Mouse (Mus musculus) forebrain, embryonic 12.5 days (tissue): ENCODE data around the gene Hist1h2bf. TPM values are rescaled to one million over a fixed set of nuclear protein-coding genes. Genes with fewer than 3 reads are reported as not detected.
"Not testable (repeated sequence)": the region's sequence is repeated elsewhere in the genome, so short reads cannot be mapped to it uniquely, and the experiment has no call there.

Experiments used
- ATAC-seq: fragments of 200-750 bp; cut with Nextera tagmentation; 2 replicates; pipeline ENCODE4 v1.8.0; 2017; ENCODE audit warnings: moderate TSS enrichment; ENCODE audit not compliant: low FRiP score
- H3K27ac ChIP-seq: fragments of 300-500 bp; sonication (generic); 2 replicates; pipeline ENCODE4 v1.5.1; 2016; ENCODE audit warnings: mild to moderate bottlenecking
- H3K27me3 ChIP-seq: fragments of 300-500 bp; sonication (generic); 2 replicates; pipeline ENCODE4 v1.6.1; 2016; ENCODE audit warnings: mild to moderate bottlenecking
- H3K36me3 ChIP-seq: fragments of 300-500 bp; sonication (generic); replicated peaks from 2 replicates; pipeline ENCODE4 v1.6.1; 2016; ENCODE audit warnings: mild to moderate bottlenecking
- H3K4me1 ChIP-seq: fragments of 300-500 bp; sonication (generic); 2 replicates; pipeline ENCODE4 v1.6.1; 2016
- H3K4me2 ChIP-seq: fragments of 300-500 bp; sonication (generic); 2 replicates; pipeline ENCODE4 v1.6.1; 2016; ENCODE audit warnings: mild to moderate bottlenecking, moderate library complexity
- H3K4me3 ChIP-seq: fragments of 300-500 bp; sonication (generic); replicated peaks from 2 replicates; pipeline ENCODE4 v1.5.1; 2016; ENCODE audit warnings: mild to moderate bottlenecking
- H3K9ac ChIP-seq: fragments of 300-500 bp; sonication (generic); 2 replicates; pipeline ENCODE4 v1.6.1; 2016; ENCODE audit warnings: mild to moderate bottlenecking
- H3K9me3 ChIP-seq: fragments of 300-500 bp; sonication (generic); 2 replicates; pipeline ENCODE4 v1.6.1; 2016
- whole genome bisulfite sequencing: fragments of 180-500 bp; shearing (Covaris S2); methylation state at CpG from one replicate; pipeline ENCODE4 v1.1.7; 2016; 5-methylcytosine and 5-hydroxymethylcytosine counted together
- polyA plus RNA-seq: library from polyadenylated mRNA; unstranded; fragments of >200 nt; fragmentation: Nextera tagmentation; extraction: Ambion mirVana; gene quantifications from 2 replicates; pipeline ENCODE4 v1.2.1, GENCODE M21; 2016

Gene Hist1h2bf
- polyA plus RNA-seq, 1 experiment from 2014 or later: 9.5 TPM

DNA sequence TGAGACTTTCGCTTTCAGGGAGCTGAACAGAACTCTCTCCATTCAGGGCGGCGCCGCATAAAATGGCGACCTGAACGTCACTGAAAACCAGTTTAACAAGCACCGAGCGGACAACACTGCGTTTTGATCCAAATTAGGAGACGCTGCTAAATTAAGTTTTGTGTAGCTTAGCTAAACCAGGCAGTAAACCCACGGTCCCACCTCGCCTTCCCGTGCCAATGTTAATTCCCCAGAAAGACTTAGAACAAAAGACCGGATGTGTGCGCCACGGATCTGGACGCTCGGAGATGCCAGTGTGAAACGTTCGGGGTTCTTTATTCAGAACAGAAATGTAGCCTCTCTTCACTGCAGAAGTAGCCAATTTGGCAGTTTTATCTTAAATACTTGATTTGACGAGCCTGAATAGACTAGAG lies 11.0 kb upstream of the Hist1h2bf start:
- Histone ChIP-seq H3K27ac (peak overlapping the region; percentile 99), H3K36me3 (no peaks in the 10 kb centered on the region), H3K4me2 (peak overlapping the region; percentile 70), H3K27me3 (no peaks in the 10 kb centered on the region), H3K9ac (peak overlapping the region; percentile 75), H3K4me1 (peaks cover 32% of the 10 kb centered on the region), H3K9me3 (no peaks in the 10 kb centered on the region), H3K4me3 (peak overlapping the region; percentile 45)
- 0 out of 2 replicates have a peak, but pooled peaks have one; percentile 9 for ATAC-seq
- under 1% methylated on average over 21 of the region's 21 CpGs for WGBS

DNA sequence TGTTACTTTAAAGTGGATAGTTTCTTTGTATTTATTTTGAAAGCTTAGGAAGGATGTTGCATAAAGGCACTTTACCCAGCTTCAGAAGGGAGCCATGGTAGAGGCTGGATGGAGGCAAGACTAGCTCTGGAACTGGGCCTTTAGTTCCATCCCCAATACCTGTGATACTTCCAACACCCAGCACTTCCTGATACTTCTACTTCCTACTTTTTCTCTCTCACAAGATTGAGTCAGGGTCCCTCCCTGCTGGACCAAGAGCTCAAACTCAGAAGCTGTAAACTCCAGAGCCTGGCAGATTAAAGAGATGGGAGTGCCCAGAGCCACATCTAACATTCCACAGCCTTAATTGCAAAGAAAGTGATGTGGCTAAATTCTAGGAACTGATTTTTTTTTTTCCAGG lies 10.3 kb upstream of the Hist1h2bf start:
- H3K4me1 ChIP-seq: peaks cover 32% of the 10 kb centered on the region

DNA sequence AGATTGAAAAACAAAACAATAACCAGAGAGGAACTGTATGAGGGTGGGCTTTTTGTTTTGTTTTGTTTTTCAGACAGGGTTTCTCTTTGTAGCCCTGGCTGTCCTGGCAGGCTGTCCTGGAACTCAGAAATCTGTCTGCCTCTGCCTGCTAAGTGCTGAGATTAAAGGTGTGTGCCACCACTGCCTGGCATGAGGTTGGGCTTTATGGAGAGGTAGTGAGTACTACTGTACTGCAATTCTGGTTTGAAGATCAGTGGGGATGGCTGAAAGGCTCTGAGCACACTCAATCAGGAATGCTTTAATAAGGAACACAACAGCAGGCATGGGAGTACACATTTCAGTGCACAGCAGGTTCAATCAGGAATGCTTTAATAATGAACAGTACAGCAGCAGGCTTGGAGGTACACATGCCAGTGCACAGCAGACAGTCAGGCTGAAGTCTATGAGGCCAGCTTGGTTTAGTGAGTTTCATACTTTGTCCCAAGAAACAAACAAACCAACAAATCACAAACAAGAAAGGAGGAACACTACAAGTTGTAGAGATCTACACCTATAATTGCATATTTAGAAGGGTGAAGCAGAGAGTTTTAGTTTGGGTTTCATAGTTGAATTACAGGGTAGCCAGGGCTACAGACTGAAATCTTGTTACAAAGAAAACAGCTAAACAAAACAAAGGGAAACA lies 9.5 kb upstream of the Hist1h2bf start:
- Histone ChIP-seq H3K36me3 (no peaks in the 10 kb centered on the region), H3K4me1 (peaks cover 32% of the 10 kb centered on the region), H3K4me3 (no peak overlapping the region), H3K27me3 (no peaks in the 10 kb centered on the region), H3K27ac (peak overlapping the region; percentile 99), H3K4me2 (peak overlapping the region; percentile 85), H3K9ac (0 out of 2 replicates have a peak overlapping the region, but pooled peaks have one; percentile 36), H3K9me3 (no peaks in the 10 kb centered on the region)
- no peak for ATAC-seq

More for the DNA sequence above, 10.3 kb upstream of the Hist1h2bf start:
- no peak for ATAC-seq
- peak overlapping the region; percentile 75; the same call in 1 of the 2 replicates for H3K9ac ChIP-seq
- no peaks in the 10 kb centered on the region for H3K36me3 ChIP-seq
- peak overlapping the region; percentile 70 for H3K4me2 ChIP-seq
- no peaks in the 10 kb centered on the region for H3K9me3 ChIP-seq
- peak overlapping the region; percentile 45 for H3K4me3 ChIP-seq
- H3K27me3 ChIP-seq: no peaks in the 10 kb centered on the region
- peak overlapping the region; percentile 99 for H3K27ac ChIP-seq

DNA sequence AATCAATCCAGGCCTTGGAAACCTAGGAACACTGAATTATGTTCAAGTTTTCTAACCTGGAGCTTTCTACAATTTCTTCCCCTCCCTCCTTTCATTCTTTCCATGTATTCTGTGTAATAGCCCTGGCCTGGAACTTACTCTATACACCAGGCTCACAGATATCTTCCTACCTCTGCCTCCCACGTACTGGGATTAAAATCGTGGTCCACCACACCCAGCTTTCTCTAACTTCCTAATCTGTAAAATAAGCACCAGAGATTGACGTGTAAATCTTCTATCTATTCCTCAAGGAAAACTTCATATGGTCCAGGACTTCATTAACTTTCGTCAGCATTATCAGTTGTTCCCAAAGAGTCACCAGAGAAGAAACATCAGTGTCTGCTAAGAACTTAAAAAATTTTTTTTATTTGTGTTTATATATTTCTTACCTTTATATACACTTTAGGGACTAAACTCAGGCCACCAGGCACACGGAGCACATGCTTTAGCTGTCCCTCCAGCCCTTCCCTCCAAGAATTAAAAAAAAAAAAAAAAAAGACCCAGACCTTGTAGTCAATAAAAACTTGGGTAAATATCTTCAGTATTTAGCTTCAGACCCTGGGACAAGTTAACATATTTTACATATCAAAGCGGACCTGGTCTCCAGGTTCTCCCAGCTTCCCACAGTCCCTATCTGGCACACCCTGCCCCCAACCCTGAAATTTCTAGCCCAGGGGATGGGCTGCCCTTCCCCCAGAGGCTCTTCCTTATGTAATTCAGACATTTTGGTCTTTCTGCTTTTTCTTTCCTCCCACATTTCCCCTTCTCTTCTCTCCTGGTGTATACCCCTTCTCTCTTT lies 8.4 kb upstream of the Hist1h2bf start:
- peak overlapping the region; percentile 99 for H3K27ac ChIP-seq

DNA sequence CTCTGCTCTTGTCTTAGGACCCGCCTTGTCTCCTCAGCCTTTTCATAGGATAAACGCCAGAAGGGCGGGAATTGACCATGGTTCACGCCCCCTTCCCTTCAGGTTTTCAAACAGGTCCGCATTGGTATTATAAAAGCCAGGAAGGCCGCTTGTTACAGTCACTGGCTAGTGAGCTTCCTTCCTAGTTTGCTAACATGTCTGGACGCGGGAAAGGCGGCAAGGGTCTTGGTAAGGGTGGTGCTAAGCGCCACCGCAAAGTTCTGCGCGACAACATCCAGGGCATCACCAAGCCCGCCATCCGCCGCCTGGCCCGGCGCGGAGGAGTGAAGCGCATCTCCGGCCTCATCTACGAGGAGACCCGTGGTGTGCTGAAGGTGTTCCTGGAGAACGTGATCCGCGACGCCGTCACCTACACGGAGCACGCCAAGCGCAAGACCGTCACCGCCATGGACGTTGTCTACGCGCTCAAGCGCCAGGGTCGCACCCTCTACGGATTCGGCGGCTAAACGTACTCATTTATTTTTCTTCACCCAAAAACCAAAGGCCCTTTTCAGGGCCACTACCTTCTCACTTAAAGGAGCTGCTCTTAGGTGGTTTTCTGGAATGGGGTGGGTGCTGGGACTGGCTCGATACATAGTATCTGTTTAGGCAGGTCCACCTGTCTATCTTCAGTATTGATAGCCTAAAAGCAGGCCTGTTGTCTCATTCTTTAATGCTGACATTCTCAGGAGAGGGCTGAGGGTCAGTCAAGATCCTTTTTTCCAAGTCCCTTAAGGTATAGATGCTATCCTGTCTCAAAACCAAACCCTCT lies 7.6 kb upstream of the Hist1h2bf start, which contains the start of gene Hist1h4d:
Gene Hist1h4d, plus strand, starts transcription at position 191 of the 811 bp plus-strand sequence.
- peak; percentile 90 for ATAC-seq
- peak within 1 kb of the TSS; percentile 99 for H3K27ac ChIP-seq
- H3K4me3 ChIP-seq: peak within 1 kb of the TSS; percentile 53
- peak within 1 kb of the TSS; percentile 78 for H3K9ac ChIP-seq
- peaks cover 37% of the 10 kb centered on the region for H3K4me1 ChIP-seq
- no peaks in the 10 kb centered on the region for H3K27me3 ChIP-seq
- H3K4me2 ChIP-seq: peak within 1 kb of the TSS; percentile 85
- no peaks in the 10 kb centered on the region for H3K36me3 ChIP-seq
- WGBS: under 1% methylated on average over 43 of the region's 43 CpGs
- no peaks in the 10 kb centered on the region for H3K9me3 ChIP-seq

More for the DNA sequence above, 8.4 kb upstream of the Hist1h2bf start:
- no peak for ATAC-seq
- Histone ChIP-seq H3K4me3 (peak overlapping the region; percentile 53), H3K9me3 (no peaks in the 10 kb centered on the region), H3K9ac (peak overlapping the region; percentile 78), H3K4me2 (peak overlapping the region; percentile 85), H3K36me3 (no peaks in the 10 kb centered on the region), H3K4me1 (peaks cover 32% of the 10 kb centered on the region), H3K27me3 (no peaks in the 10 kb centered on the region)
- WGBS: 4% methylated on average over 6 of the region's 6 CpGs

DNA sequence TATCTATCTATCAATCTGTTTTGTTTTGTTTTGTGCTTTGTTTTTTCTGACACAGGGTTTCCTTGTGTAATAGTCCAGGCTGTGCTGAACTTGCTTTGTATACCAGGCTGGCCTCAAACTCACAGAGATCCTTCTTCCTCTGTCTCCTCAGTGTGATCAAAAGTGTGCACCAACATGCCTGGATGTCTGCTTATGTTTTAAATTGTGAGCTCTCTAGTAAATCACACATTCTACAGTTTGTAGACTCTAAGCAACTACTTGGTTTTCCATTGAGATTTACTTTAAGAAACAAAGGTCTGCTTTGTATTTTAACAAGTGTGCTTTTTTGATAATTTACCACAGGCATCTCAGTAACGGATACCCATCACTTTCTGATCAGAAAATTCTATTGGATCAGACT lies 3.8 kb upstream of the Hist1h2bf start:
- no peaks in the 10 kb centered on the region for H3K27me3 ChIP-seq
- no peak overlapping the region for H3K4me3 ChIP-seq
- ATAC-seq: no peak
- H3K9ac ChIP-seq: no peak overlapping the region
- H3K9me3 ChIP-seq: no peaks in the 10 kb centered on the region
- no peaks in the 10 kb centered on the region for H3K36me3 ChIP-seq
- H3K4me2 ChIP-seq: no peak overlapping the region
- peaks cover 32% of the 10 kb centered on the region for H3K4me1 ChIP-seq
- 0 out of 2 replicates have a peak overlapping the region, but pooled peaks have one; percentile 46 for H3K27ac ChIP-seq
- 93% methylated on average over 1 of the region's 1 CpGs for WGBS

DNA sequence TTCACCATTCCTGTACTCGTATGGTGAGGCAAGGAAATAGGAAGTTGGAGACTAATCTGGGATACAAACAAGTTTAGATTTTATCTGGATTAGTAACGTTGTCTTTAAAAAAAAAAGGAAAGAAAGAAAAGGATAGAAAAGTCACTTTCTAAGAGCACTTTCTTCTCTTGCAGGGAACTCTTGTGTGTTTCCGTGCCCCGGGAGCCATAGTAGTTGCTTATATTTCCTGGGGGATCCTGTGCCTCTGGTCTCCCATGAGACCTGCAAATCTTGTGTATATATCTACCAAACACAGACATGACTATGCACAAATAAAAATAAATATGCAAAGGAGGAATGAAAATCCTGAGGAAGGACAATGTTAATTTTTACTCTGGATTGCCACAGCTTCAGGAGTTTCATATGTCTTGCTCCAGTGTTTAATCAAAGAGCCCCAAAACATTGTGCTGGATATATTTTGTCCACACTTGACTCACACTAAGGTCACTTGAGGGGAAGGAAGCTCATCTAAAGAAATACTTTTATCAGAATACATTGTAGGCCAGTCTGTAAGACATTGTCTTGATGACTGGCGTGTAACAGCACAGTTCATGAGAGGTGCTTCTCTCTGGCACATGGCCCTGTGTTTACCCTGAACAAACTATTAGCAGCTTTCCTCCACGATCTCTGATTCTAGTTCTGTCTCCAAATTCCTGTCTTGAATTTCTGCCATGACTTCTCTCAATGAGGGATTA lies 3.1 kb upstream of the Hist1h2bf start:
- peak overlapping the region; percentile 47 for H3K4me3 ChIP-seq
- peaks cover 32% of the 10 kb centered on the region for H3K4me1 ChIP-seq
- no peaks in the 10 kb centered on the region for H3K27me3 ChIP-seq
- H3K36me3 ChIP-seq: no peaks in the 10 kb centered on the region
- no peak for ATAC-seq
- WGBS: 48% methylated on average over 6 of the region's 6 CpGs
- peak overlapping the region; percentile 74 for H3K9ac ChIP-seq
- peak overlapping the region; percentile 67 for H3K4me2 ChIP-seq
- H3K9me3 ChIP-seq: no peaks in the 10 kb centered on the region
- H3K27ac ChIP-seq: peak overlapping the region; percentile 94

DNA sequence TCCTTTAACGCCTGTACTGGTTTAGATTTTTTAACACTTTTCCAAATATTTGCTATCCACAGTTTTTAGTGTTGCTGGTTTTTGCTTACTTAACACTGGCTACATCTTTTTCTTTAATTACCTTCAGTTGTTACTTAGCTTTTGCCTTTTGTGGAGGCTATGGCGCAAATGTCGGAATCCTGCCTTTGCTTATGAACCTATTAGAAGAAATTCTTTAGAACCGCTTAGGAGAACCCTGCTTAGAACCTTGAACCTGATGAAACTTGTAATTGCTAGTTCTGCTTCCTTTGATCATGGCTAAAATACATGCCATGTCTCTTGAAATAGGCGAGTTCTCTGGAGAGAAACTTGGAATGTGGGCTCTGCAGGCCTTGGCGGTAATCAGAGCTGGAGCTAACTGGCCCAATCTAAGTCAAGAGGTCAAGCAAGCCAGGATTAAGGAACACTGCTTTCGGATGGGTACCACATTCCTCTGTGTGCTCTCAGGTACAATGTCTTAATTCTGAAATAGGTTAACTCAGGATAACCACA lies 2.4 kb upstream of the Hist1h2bf start:
- peak overlapping the region; percentile 74 for H3K9ac ChIP-seq
- peak overlapping the region; percentile 67 for H3K4me2 ChIP-seq
- peaks cover 28% of the 10 kb centered on the region for H3K4me1 ChIP-seq
- H3K27me3 ChIP-seq: no peaks in the 10 kb centered on the region
- 1% methylated on average over 7 of the region's 7 CpGs for WGBS
- ATAC-seq: no peak
- peak overlapping the region; percentile 47 for H3K4me3 ChIP-seq
- no peaks in the 10 kb centered on the region for H3K9me3 ChIP-seq
- peak overlapping the region; percentile 94 for H3K27ac ChIP-seq
- no peaks in the 10 kb centered on the region for H3K36me3 ChIP-seq

DNA sequence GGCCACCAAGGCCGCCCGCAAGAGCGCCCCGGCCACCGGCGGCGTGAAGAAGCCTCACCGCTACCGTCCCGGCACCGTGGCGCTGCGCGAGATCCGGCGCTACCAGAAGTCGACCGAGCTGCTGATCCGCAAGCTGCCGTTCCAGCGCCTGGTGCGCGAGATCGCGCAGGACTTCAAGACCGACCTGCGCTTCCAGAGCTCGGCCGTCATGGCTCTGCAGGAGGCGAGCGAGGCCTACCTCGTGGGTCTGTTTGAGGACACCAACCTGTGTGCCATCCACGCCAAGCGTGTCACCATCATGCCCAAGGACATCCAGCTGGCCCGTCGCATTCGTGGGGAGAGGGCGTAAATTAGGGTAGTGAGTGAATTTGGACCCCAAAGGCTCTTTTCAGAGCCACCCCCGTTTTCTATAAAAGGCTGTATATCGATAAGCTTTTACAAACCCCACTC lies 1.9 kb upstream of the Hist1h2bf start:
- not testable (repeated sequence) for H3K9me3 ChIP-seq, ATAC-seq, H3K27me3 ChIP-seq, H3K36me3 ChIP-seq
- H3K27ac ChIP-seq: peak overlapping the region; percentile 94
- WGBS: 0% methylated on average over 12 of the region's 40 CpGs
- H3K4me1 ChIP-seq: peaks cover 28% of the 10 kb centered on the region
- H3K4me3 ChIP-seq: peak overlapping the region; percentile 47
- H3K4me2 ChIP-seq: peak overlapping the region; percentile 67
- peak overlapping the region; percentile 74 for H3K9ac ChIP-seq

DNA sequence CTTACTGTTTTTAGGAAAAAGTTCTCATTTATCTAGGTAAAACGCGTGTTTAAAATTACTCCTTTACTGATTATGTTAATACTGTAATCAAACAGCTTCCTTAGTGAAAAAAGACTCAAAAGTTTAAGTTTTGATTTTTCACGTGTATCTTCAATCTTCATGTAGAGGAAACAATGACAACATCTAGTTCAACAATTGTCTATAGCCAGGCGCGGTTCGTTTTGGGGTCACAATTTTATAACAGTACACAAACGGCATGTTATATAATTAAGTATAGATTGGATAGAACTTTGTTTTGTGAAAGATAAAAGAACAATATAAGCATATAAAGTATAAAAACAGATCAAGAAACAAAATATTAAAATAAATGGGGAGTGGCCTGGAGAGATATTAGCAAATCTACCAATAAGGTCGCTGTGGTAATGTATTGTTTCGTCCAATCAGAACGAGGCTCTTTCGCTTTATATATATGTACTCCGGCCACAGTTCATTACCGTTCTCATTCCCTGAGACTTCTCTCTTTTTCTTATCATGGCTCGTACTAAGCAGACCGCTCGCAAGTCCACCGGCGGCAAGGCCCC lies 1.4 kb upstream of the Hist1h2bf start, which contains the start of gene Hist1h3d:
Gene Hist1h3d, plus strand, starts transcription at position 493 of the 581 bp plus-strand sequence.
- Histone ChIP-seq H3K36me3 (no peaks in the 10 kb centered on the region), H3K27me3 (no peaks in the 10 kb centered on the region), H3K27ac (peak within 1 kb of the TSS; percentile 94), H3K9ac (peak within 1 kb of the TSS; percentile 74), H3K9me3 (no peaks in the 10 kb centered on the region), H3K4me1 (peaks cover 27% of the 10 kb centered on the region), H3K4me2 (peak within 1 kb of the TSS; percentile 67), H3K4me3 (peak within 1 kb of the TSS; percentile 47)
- 1% methylated on average over 18 of the region's 18 CpGs for WGBS
- peak; percentile 63 for ATAC-seq
